Mouse (Mus musculus): ENCODE measurements around the gene Tuba1a.
"Not testable (repeated sequence)": the region's sequence is repeated elsewhere in the genome, so short reads cannot be mapped to it uniquely, and the experiment has no call there.

Gene Tuba1a

DNA sequence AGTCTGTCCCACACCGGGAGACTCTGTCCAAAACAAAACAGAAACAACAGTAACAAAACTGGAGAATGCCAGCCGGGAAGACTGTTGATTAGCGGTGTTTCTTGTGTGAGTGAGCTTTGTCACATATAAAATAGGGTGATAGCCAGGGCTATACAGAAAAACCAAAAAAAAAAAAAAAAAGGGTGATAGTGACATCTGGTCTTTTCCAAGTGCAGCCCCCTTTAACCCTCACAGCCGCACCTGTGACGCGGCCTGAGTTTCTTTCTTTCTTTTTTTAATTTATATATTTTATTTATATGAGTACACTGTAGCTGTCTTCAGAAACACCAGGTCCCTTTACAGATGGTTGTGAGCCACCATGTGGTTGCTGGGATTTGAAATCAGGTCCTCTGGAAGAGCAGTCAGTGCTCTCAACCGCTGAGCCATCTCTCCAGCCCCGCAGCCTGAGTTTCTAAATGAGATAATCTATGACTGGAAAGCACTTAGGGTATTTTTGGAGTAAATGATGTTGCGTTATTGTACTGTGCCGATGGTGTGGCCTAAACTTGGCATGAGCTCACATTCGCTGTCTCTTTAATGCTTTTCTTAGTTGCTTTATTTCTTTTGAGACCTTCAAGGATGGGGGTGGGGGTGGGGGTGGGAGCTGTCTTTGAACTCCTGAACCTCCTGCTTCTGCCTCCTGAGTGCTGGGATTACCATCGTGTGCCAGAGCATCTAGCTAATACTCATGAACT, 32.6 kb upstream of the Tuba1a start:
- in situ Hi-C loops (cut with MboI): no loop called here

DNA sequence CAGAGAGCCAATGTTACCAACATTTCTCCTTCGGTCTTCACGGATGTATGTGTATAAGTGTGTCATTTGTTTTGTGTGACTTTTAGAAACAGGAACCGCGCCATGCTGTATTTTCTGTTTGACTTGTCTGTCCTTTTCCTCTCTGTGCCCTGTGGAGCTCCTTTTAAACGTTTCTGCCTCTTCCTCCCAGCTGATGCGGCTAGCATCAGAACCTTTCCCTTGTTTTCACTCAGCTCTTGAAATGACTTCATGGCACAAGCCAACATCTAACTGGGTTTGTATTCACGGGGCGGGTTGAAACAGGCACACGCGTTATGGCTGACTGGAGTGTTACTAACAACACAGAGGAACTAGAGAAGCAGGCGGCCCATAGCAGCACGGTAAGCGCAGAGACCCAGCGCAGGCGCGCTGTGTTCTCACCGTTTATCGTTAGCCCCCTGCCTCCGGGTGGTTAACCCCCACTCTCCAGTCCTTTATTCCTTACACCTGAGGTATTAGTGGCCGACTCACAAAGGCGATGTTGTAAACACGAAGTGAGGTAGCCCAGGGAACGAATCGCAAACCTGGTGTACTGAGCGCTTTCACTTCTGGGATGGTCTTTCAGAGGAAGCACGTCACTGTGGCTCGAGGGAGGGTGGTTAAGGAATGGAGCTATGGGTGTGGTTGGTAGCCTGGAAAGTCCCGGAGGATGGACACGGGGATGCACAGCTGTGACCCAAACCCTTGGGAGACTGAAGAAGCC, 31.9 kb upstream of the Tuba1a start:
- in situ Hi-C loops (cut with MboI): no loop called here

- in situ Hi-C loops (cut with MboI): no loop called here
Observed at GRCm38 (mm10) chr15:98984681-98985080, 31.2 kb upstream of the Tuba1a start.

DNA sequence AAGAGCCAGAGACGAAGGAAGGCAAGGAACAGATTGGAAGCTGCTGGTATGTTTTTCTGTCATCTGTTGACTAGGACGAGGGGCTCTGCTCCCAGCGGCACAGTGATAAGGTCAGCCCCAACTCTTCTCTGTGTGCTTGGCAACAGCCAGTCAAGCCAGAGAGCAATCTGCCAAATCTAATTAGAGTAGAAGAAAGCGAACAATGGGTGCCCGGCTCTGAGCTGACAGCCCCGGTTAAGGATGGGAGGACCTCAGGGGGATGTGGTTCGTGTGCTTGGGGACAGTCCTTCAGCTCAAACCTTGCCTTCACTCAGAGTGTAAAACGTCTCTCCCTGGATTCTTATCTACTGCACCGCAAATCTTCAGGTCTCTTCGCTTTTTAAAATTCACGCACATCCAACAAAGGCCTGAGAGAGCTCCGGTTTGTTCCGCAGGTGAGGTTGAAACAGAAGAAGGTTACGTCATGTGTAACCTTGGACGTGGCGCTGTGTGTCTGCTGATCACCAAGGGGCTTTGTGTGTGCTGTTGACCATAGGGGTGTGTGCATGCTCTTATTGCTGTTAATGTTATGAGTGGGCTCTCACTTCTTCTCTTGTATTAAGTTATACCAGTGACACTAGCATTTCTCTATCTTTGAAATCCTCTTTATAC, 30.1 kb upstream of the Tuba1a start:
- in situ Hi-C loops (cut with MboI): no loop called here

DNA sequence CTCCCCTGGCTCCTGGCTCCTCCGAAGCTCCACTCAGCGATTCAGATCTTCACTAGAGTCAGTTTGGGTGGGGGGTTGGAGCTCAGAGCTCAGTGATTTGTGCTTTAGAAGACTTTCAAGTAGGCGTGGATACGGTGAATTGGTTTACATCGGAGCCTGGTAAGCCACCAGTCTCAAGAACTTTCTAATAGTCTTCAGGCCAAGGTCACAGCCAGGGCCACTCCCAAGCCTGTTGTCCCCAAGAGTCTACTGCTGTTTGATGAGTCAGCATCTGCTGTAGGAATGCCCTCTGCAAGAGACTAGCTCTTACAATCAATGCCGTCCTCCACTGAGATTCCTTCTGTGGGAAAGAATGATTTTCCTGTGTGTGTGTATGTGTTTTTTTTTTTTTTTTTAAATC, 28.6 kb upstream of the Tuba1a start:
- in situ Hi-C loops (cut with MboI): no loop called here

- in situ Hi-C loops (cut with MboI): no loop called here
Observed at GRCm38 (mm10) chr15:98980012-98980614, 26.6 kb upstream of the Tuba1a start.

GRCm38 (mm10) chr15:98978409-98979172, 25.1 kb upstream of the Tuba1a start:
- in situ Hi-C loops (cut with MboI): no loop called here

- in situ Hi-C loops (cut with MboI): no loop called here
Observed at GRCm38 (mm10) chr15:98977759-98978408, 24.4 kb upstream of the Tuba1a start.

- in situ Hi-C loops (cut with MboI): no loop called here
Observed at GRCm38 (mm10) chr15:98976763-98977758, 23.6 kb upstream of the Tuba1a start.

DNA sequence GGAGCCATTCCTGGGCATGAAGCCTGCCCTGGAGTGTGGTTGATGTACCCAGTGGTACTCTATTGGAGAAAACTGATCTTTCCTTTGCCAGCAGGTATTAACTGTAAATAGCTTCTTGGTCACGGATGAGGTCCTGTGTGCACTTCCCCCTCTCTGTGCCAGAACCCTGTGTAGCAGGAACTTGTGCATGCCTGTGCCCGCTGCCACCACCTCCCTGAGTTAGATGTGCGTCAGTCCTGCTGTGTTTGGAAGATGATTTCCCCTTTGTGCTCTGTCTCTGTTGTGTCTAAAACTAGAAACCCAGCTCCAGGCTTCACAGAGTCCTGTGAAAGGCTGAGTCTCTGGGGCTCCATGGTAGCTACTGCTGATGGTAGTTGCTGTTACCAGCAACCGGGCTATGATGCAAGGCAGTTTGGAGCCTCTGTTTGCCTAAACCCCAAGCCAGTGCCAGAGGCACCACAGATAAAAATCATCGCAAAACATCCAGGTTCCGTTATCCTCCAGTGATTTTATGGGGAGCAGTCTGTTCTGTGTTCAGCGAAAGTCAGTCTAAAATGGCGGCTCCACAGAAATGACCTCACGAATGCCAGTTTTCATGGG, 19.6 kb upstream of the Tuba1a start:
- in situ Hi-C loops (cut with MboI): no loop called here

DNA sequence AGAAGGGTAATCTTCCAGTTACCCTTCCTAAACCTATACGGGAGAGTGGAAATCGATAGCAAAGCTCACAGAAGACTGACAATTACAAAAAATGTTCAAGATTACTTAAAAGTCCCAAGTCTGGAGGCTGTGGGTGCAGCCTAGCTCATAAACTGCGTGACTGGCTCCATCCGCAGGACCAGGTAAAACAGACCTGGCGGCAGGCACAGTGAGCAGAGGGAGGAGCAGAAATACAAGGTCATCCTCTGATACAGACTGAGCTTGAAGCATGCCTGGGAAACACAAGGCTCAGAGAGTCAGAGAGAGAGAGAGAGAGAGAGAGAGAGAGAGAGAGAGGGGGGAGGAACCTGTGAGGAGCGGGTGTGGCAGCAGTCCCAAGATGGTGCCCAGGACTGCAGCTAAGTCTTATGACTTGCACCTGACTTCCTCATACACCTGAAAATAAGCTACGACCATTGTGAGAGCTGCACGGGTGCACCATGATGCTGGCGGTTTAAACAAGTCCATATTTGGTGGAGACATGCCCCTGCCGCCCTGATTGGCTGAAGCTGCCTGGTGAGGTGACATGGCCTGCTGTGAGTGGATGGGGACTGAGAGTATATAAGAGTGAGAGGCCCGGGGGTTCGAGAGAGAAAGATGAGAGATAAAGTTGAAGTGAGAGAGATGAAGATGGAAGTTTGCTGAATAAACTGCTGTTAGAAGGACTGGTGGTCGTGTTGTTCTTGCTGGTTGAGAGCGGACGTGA, 18.2 kb upstream of the Tuba1a start:
- in situ Hi-C loops (cut with MboI): not testable (repeated sequence)

DNA sequence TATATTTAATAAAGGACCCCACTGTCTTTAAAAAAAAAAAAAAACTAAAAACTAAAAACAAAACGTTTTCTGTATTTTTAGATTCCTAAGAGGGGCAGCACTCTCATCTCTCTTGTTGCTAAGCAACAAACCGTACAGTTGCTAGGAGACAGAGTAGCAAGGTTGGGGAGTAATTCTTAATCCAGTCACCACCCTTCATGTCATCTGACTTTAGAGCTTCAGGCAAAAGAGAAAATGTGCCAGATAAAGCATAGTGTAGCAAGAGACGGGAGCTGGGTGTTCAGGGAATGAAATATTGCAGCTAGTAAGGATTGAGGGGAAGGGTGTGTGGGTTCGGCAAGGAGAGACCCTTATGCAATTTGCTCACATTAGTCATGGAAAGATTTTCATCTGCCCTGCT, 17.6 kb upstream of the Tuba1a start:
- in situ Hi-C loops (cut with MboI): no loop called here

GRCm38 (mm10) chr15:98969372-98970101, 16.0 kb upstream of the Tuba1a start:
- in situ Hi-C loops (cut with MboI): no loop called here

GRCm38 (mm10) chr15:98968701-98969371, 15.3 kb upstream of the Tuba1a start:
- in situ Hi-C loops (cut with MboI): no loop called here

GRCm38 (mm10) chr15:98959531-98959930, 6.0 kb upstream of the Tuba1a start:
- in situ Hi-C loops (cut with MboI): no loop called here

GRCm38 (mm10) chr15:98958901-98959420, 5.5 kb upstream of the Tuba1a start:
- in situ Hi-C loops (cut with MboI): no loop called here

- in situ Hi-C loops (cut with MboI): no loop called here
Observed at GRCm38 (mm10) chr15:98957475-98957874, 4.0 kb upstream of the Tuba1a start.
